ENCODE assay signal across 30 mouse cellular contexts in the genomic region with DNA sequence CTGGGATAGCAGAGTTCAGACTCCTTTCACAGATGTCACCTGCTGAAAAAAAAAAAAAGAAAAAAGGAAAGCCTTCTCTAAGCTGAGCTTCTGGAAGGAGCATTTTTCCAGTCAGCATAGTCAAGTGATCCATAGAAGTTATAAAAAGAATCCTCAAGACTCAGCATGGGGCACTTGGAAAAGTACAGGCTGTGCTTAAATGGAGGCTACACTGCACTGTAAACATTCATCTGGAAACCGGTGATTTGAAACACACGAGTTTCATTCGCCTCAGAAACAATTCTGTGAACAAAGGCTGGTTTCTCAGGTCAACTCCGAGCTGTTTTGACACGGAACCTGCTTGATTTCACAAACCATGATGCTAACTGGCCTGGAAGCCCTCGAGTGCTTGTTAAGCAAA.
A peak's percentile ranks its signal among the peaks of the same experiment; 100 is the strongest.
DNase-seq lines count a peak whose midpoint lies in the region; ATAC-seq lines count a peak whose summit lies in the region.
"Had no signal": no experiment of that assay in that cellular context is flagged by ENCODE, and none has a peak within 500 bp of the region (broad histone marks: within the 10 kb centered on the region; RNA-seq: fewer than 3 reads in every experiment).

No protein-coding gene starts in this region.

- no peaks in the 10 kb centered on the region for H3K9me3 ChIP-seq in embryonic facial prominence, embryonic 15.5 days (replicated peaks)
- H3K9me3 ChIP-seq: forebrain, embryonic 13.5 days; heart, embryonic 12.5 days; hindbrain, embryonic 13.5 days; limb, embryonic 12.5 days; megakaryocyte, embryonic 14.5 days; midbrain, embryonic 12.5 days; neural tube, embryonic 12.5 days; stomach, embryonic 15.5 days had no signal

- H3K27me3 ChIP-seq in embryonic facial prominence, embryonic 15.5 days, result no peaks in the 10 kb centered on the region
- H3K27me3 ChIP-seq: forebrain, embryonic 13.5 days; heart, embryonic 12.5 days; hindbrain, embryonic 13.5 days; neural tube, embryonic 12.5 days; stomach, embryonic 15.5 days had no signal

- H3K9ac ChIP-seq in embryonic facial prominence, embryonic 15.5 days, result no peak overlapping the region
- H3K9ac ChIP-seq: forebrain, embryonic 13.5 days; heart, embryonic 12.5 days; hindbrain, embryonic 13.5 days; limb, embryonic 12.5 days; liver, postnatal 0 days; midbrain, embryonic 12.5 days; neural tube, embryonic 12.5 days; stomach, embryonic 15.5 days had no signal

- no peak for ATAC-seq in embryonic facial prominence, embryonic 15.5 days (ENCODE audit: insufficient number of reproducible peaks, low FRiP score, low TSS enrichment, low read depth)
- ATAC-seq: forebrain, embryonic 13.5 days; liver, postnatal 0 days had no signal

- no peaks in the 10 kb centered on the region for H3K36me3 ChIP-seq in embryonic facial prominence, embryonic 15.5 days
- H3K36me3 ChIP-seq: heart, embryonic 12.5 days; hindbrain, embryonic 13.5 days; limb, embryonic 12.5 days; midbrain, embryonic 12.5 days; neural tube, embryonic 12.5 days; stomach, embryonic 15.5 days had no signal

- H3K27ac ChIP-seq in embryonic facial prominence, embryonic 15.5 days (replicated peaks), result peak overlapping the region; percentile 74
- H3K27ac ChIP-seq: forebrain, embryonic 13.5 days; hindbrain, embryonic 13.5 days; limb, embryonic 12.5 days; midbrain, embryonic 12.5 days; neural tube, embryonic 12.5 days; stomach, embryonic 15.5 days had no signal

- no peak overlapping the region for H3K4me3 ChIP-seq in embryonic facial prominence, embryonic 15.5 days (replicated peaks)
- H3K4me3 ChIP-seq: forebrain, embryonic 13.5 days; heart, embryonic 12.5 days; hindbrain, embryonic 13.5 days; limb, embryonic 12.5 days; megakaryocyte, embryonic 14.5 days; midbrain, embryonic 12.5 days; myocyte; neural tube, embryonic 12.5 days; stomach, embryonic 15.5 days had no signal

- WGBS in embryonic facial prominence, embryonic 15.5 days, result 44% methylated on average over 6 of the region's 6 CpGs

- peaks cover 30% of the 10 kb centered on the region for H3K4me1 ChIP-seq in embryonic facial prominence, embryonic 15.5 days
- H3K4me1 ChIP-seq: limb, embryonic 12.5 days; neural tube, embryonic 12.5 days; stomach, embryonic 15.5 days had no signal

- intact Hi-C loops in left cerebral cortex, postnatal 25 days (cut with DNase I), result no loop called here
- intact Hi-C loops in left cerebral cortex, postnatal 14 days (cut with DNase I), result no loop called here

- no peak overlapping the region for H3K4me2 ChIP-seq in embryonic facial prominence, embryonic 15.5 days (replicated peaks)
- H3K4me2 ChIP-seq: forebrain, embryonic 13.5 days; heart, embryonic 12.5 days; hindbrain, embryonic 13.5 days; limb, embryonic 12.5 days; liver, embryonic 11.5 days; midbrain, embryonic 12.5 days; neural tube, embryonic 12.5 days; stomach, embryonic 15.5 days had no signal

- DNase-seq in left cerebral cortex, postnatal 25 days (ENCODE audit: low spot score in 2 of 2), result peak; percentile 30 to 54
- no peak for DNase-seq in left cerebral cortex, postnatal 14 days (ENCODE audit: low spot score in 2 of 2)
- peak; percentile 43 for DNase-seq in right cerebral cortex, adult 18-20 months
- no peak for DNase-seq in right cerebral cortex, postnatal 25 days
- no peak for DNase-seq in heart, adult 9 months (ENCODE audit: low spot score in 2 of 2)
- no peak for DNase-seq in spleen, postnatal 4 days (ENCODE audit: low spot score in 2 of 2)
- DNase-seq: adrenal gland, postnatal 36 days; B cell, adult 2 months; cerebellum, adult 8-10 months; cerebellum, postnatal 36 days; embryo, embryonic 11 days; gastrocnemius, postnatal 36 days; heart, adult 18-20 months; heart, postnatal 4 days; kidney, adult 11 months; kidney, postnatal 14 days; liver, postnatal 0 days; lung, postnatal 4 days; thymus, postnatal 14 days had no signal

Comparison
In these comparisons a context has a peak if more than half of its experiments do, and no peak if none do; other contexts are left out.
1. DNase-seq: peak in left cerebral cortex, postnatal 25 days (2 of 2) and right cerebral cortex, adult 18-20 months (single experiment); none in left cerebral cortex, postnatal 14 days (0 of 2), right cerebral cortex, postnatal 25 days (single experiment), heart, adult 9 months (0 of 2) and spleen, postnatal 4 days (0 of 2).